Mouse (Mus musculus) lung, postnatal 0 days (tissue): ENCODE results near the gene Wipi1. TPM values are rescaled to one million over a fixed set of nuclear protein-coding genes. Genes with fewer than 3 reads are reported as not detected.

Experiments used
- ATAC-seq: fragments of 200-750 bp; cut with Nextera tagmentation; 2 replicates; pipeline ENCODE4 v1.8.0; 2017; ENCODE audit warnings: moderate library complexity
- DNase-seq: peaks from one replicate; pipeline ENCODE4 v3.0.0-alpha.2; 2016; ENCODE audit warnings: low spot score
- H3K27ac ChIP-seq: fragments of 300-500 bp; sonication (generic); 2 replicates; pipeline ENCODE4 v1.5.1; 2014; ENCODE audit warnings: antibody characterized with exemption, mild to moderate bottlenecking, low read length, mixed read lengths
- H3K27me3 ChIP-seq: fragments of 300-500 bp; sonication (generic); replicated peaks from 2 replicates; pipeline ENCODE4 v1.6.1; 2014; ENCODE audit warnings: low read length, mixed read lengths; ENCODE audit not compliant: insufficient read depth
- H3K36me3 ChIP-seq: fragments of 300-500 bp; sonication (generic); 2 replicates; pipeline ENCODE4 v1.6.1; 2014; ENCODE audit warnings: low read length, mixed read lengths; ENCODE audit not compliant: insufficient read depth
- H3K4me1 ChIP-seq: fragments of 300-500 bp; sonication (generic); 2 replicates; pipeline ENCODE4 v1.6.1; 2014; ENCODE audit warnings: antibody characterized with exemption, low read depth, low read length, mixed read lengths; ENCODE audit not compliant: insufficient read depth
- H3K4me2 ChIP-seq: fragments of 300-500 bp; sonication (generic); replicated peaks from 2 replicates; pipeline ENCODE4 v1.6.1; 2014; ENCODE audit warnings: low read depth, mild to moderate bottlenecking, low read length, moderate library complexity, mixed read lengths
- H3K4me3 ChIP-seq: fragments of 300-500 bp; sonication (generic); 2 replicates; pipeline ENCODE4 v1.5.1; 2014; ENCODE audit warnings: low read depth, low read length
- H3K9ac ChIP-seq: fragments of 300-500 bp; sonication (generic); replicated peaks from 2 replicates; pipeline ENCODE4 v1.6.1; 2014; ENCODE audit warnings: low read depth, mild to moderate bottlenecking
- H3K9me3 ChIP-seq: fragments of 300-500 bp; sonication (generic); 2 replicates; pipeline ENCODE4 v1.6.1; 2016; ENCODE audit warnings: low read length, mixed read lengths
- CTCF ChIP-seq: IDR thresholded peaks from 2 replicates; pipeline ENCODE4 v1.5.1; 2016; ENCODE audit warnings: antibody characterized with exemption, mild to moderate bottlenecking
- EP300 ChIP-seq: IDR thresholded peaks from 2 replicates; pipeline ENCODE4 v1.6.1; 2016; ENCODE audit warnings: antibody characterized with exemption, mild to moderate bottlenecking, control low read depth
- WGBS: fragments of 180-500 bp; shearing (Covaris S2); extraction: QIAGEN DNeasy Blood & Tissue Kit; methylation state at CpG from one replicate; pipeline ENCODE4 v1.1.7; 2014; 5-methylcytosine and 5-hydroxymethylcytosine counted together
- polyA plus RNA-seq: library from polyadenylated mRNA; unstranded; fragments of >200 nt; fragmentation: Nextera tagmentation; extraction: Ambion mirVana; gene quantifications from 2 replicates; pipeline ENCODE4 v1.2.1, GENCODE M21; 2015

Gene Wipi1
- polyA plus RNA-seq, 1 experiment from 2014 or later, result 65.1 TPM

GRCm38 (mm10) chr11:109556130-109556529 lies 55.6 kb downstream of the Wipi1 start:
- 72% methylated on average over 6 of the region's 6 CpGs for WGBS
- Histone ChIP-seq H3K4me1 (no peaks in the 10 kb centered on the region), H3K36me3 (no peaks in the 10 kb centered on the region), H3K27me3 (no peaks in the 10 kb centered on the region), H3K9ac (no peak overlapping the region), H3K27ac (no peak overlapping the region), H3K4me2 (no peak overlapping the region), H3K4me3 (no peak overlapping the region), H3K9me3 (no peaks in the 10 kb centered on the region)
- DNase-seq (no peak), ATAC-seq (no peak)
- TF ChIP-seq EP300 (no peak), CTCF (no peak)

- no peak for TF ChIP-seq CTCF
- TF ChIP-seq EP300, result no peak
- Histone ChIP-seq H3K27ac (no peak overlapping the region), H3K9ac (no peak overlapping the region), H3K9me3 (no peaks in the 10 kb centered on the region), H3K4me3 (no peak overlapping the region), H3K4me1 (no peaks in the 10 kb centered on the region), H3K27me3 (no peaks in the 10 kb centered on the region), H3K36me3 (no peaks in the 10 kb centered on the region), H3K4me2 (no peak overlapping the region)
- 43% methylated on average over 3 of the region's 3 CpGs for WGBS
- peak; percentile 82 for ATAC-seq
- DNase-seq, result peak; percentile 69
Observed at GRCm38 (mm10) chr11:109554443-109554842, 57.3 kb downstream of the Wipi1 start.

- H3K4me1 ChIP-seq, result no peaks in the 10 kb centered on the region
- H3K4me3 ChIP-seq, result no peak overlapping the region
- no peak for DNase-seq
- H3K27me3 ChIP-seq, result no peaks in the 10 kb centered on the region
- no peak for TF ChIP-seq CTCF
- no peak for TF ChIP-seq EP300
- WGBS, result 67% methylated on average over 4 of the region's 4 CpGs
- no peaks in the 10 kb centered on the region for H3K9me3 ChIP-seq
- no peak overlapping the region for H3K27ac ChIP-seq
- ATAC-seq, result no peak
- H3K36me3 ChIP-seq, result no peaks in the 10 kb centered on the region
- H3K9ac ChIP-seq, result no peak overlapping the region
- no peak overlapping the region for H3K4me2 ChIP-seq
Observed at GRCm38 (mm10) chr11:109553921-109554320, 57.8 kb downstream of the Wipi1 start.

GRCm38 (mm10) chr11:109549599-109550290 lies 62.0 kb downstream of the Wipi1 start:
- no peak overlapping the region for H3K9ac ChIP-seq
- no peak for TF ChIP-seq CTCF
- no peak for TF ChIP-seq EP300
- peaks cover 12% of the 10 kb centered on the region; the same call in 1 of the 2 replicates for H3K4me1 ChIP-seq
- H3K4me2 ChIP-seq, result no peak overlapping the region
- ATAC-seq (no peak), DNase-seq (no peak)
- H3K4me3 ChIP-seq, result no peak overlapping the region
- 63% methylated on average over 5 of the region's 5 CpGs for WGBS
- H3K27ac ChIP-seq, result no peak overlapping the region
- H3K36me3 ChIP-seq, result no peaks in the 10 kb centered on the region
- H3K27me3 ChIP-seq, result no peaks in the 10 kb centered on the region
- no peaks in the 10 kb centered on the region for H3K9me3 ChIP-seq

GRCm38 (mm10) chr11:109547652-109548051 lies 64.1 kb downstream of the Wipi1 start:
- peaks cover 12% of the 10 kb centered on the region; the same call in 1 of the 2 replicates for H3K4me1 ChIP-seq
- no peak for TF ChIP-seq CTCF
- no peak for TF ChIP-seq EP300
- no peaks in the 10 kb centered on the region for H3K9me3 ChIP-seq
- no peaks in the 10 kb centered on the region for H3K36me3 ChIP-seq
- WGBS, result 100% methylated on average over 1 of the region's 1 CpGs
- no peak for DNase-seq
- H3K27me3 ChIP-seq, result no peaks in the 10 kb centered on the region
- no peak overlapping the region for H3K27ac ChIP-seq
- H3K4me3 ChIP-seq, result no peak overlapping the region
- no peak overlapping the region for H3K4me2 ChIP-seq
- no peak overlapping the region for H3K9ac ChIP-seq
- no peak for ATAC-seq

GRCm38 (mm10) chr11:109546305-109547001 lies 65.3 kb downstream of the Wipi1 start:
- peak; percentile 84 for ATAC-seq
- H3K36me3 ChIP-seq, result no peaks in the 10 kb centered on the region
- WGBS, result 22% methylated on average over 16 of the region's 16 CpGs

More at GRCm38 (mm10) chr11:109546305-109547001, 65.3 kb downstream of the Wipi1 start:
- no peak overlapping the region for H3K27ac ChIP-seq
- peak; percentile 61 for DNase-seq
- H3K9ac ChIP-seq, result no peak overlapping the region
- no peaks in the 10 kb centered on the region for H3K27me3 ChIP-seq
- H3K9me3 ChIP-seq, result no peaks in the 10 kb centered on the region
- TF ChIP-seq EP300, result no peak
- TF ChIP-seq CTCF, result no peak
- 0 out of 2 replicates have a peak overlapping the region, but pooled peaks have one; percentile 8 for H3K4me2 ChIP-seq
- H3K4me3 ChIP-seq, result no peak overlapping the region
- peaks cover 12% of the 10 kb centered on the region; the same call in 1 of the 2 replicates for H3K4me1 ChIP-seq
